Mouse (Mus musculus) cortical plate, adult 2 months (tissue): Measurements from ENCODE around the gene Eif1b.

Source experiments
- CTCF ChIP-seq: fragments of 200-500 bp; IDR thresholded peaks from 2 replicates; pipeline ENCODE4 v1.5.1; 2011; ENCODE audit warnings: mild to moderate bottlenecking, control low read depth, low read length; ENCODE audit not compliant: insufficient read depth; ENCODE audit errors: extremely low read depth
- POLR2A ChIP-seq: fragments of 200-500 bp; IDR thresholded peaks from 2 replicates; pipeline ENCODE4 v1.6.1; 2011; ENCODE audit warnings: mild to moderate bottlenecking, low read length, control low read depth; ENCODE audit not compliant: insufficient read depth; ENCODE audit errors: extremely low read depth

DNA sequence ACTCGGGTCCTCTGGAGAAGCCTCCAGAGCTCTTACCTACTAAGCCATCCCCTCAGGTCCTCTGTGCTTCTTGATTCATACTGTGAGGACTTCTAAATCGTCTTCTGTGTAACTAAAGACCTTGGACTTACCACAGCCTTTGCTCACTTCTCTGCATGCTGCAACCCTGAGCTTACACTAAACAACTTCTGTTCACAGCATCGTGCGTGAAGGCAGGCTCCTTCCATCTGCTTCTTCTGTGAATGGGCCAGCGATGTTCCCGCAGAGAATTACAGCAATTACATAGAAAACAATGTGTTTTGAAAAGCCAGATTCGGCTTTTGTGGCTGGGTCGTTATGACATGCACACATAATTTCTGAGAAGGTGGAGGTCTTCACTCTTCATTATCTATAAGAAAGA, 8.9 kb upstream of the Eif1b start:
- TF ChIP-seq CTCF (no peak), POLR2A (no peak)
